ENCODE assay signal across 9 mouse cellular contexts in the genomic region with DNA sequence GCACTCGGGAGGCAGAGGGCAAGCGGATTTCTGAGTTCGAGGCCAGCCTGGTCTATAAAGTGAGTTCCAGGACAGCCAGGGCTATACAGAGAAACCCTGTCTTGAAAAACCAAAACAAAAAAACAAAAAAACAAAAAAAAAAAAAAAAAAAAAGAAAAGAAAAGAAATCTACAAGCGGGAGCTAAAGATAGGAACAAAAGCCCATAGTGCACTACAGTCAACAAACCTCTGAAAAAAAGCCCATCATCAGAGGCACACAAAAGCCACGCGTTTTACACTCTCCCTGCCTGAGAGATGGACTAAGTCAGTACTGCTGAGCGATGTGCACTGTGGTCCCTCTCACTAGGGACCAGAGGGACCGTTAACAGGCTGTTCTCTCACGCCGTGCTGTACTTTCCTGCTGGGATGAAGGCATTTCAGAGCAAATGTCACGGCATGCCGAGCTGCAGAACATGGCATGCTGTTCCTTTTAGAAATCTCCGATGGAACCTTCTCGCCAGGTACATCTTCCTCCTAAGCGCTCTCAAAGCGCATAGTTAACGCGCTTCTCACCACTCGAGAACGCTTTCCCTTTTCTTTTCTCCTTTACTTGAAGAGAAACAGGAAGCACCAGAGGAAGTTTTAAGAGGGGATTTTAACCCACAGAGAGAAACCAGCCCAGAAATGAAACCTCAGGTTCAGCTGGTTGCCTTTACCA. TPM values are rescaled to one million over a fixed set of nuclear protein-coding genes. Genes with fewer than 3 reads are reported as not detected.
A peak's percentile ranks its signal among the peaks of the same experiment; 100 is the strongest.
DNase-seq lines count a peak whose midpoint lies in the region; ATAC-seq and TF ChIP-seq lines count a peak whose summit lies in the region.
"Had no signal": no experiment of that assay in that cellular context is flagged by ENCODE, and none has a peak within 500 bp of the region (broad histone marks: within the 10 kb centered on the region; RNA-seq: fewer than 3 reads in every experiment).

No protein-coding gene starts in this region.

- no peak for DNase-seq in heart, postnatal 4 days
- DNase-seq in MEL (ENCODE audit: low read depth, low spot score): peak; percentile 36
- DNase-seq in forebrain, embryonic 14.5 days (ENCODE audit: low spot score): no peak
- no peak for DNase-seq in urinary bladder, postnatal 25 days (ENCODE audit: low spot score)
- DNase-seq in spleen, adult 12 weeks (ENCODE audit: low spot score): no peak
- no peak for DNase-seq in MN1 (ENCODE audit: low spot score)

- TF ChIP-seq CTCF in MEL (IDR thresholded peaks at IDR 0.05 in 2 of 3, conservative IDR thresholded peaks at IDR 0.05 in 1 of 3; ENCODE audit: control insufficient read depth in 1 of 3, insufficient read depth in 1 of 3, low read depth in 2 of 3, low read length in 3 of 3, poor library complexity in 1 of 3, severe bottlenecking in 1 of 3): no peak

- peak overlapping the region; percentile 38 for H3K4me3 ChIP-seq in heart, embryonic 11.5 days (ENCODE audit: low read depth, low read length)
- peak overlapping the region; percentile 21 to 33 for H3K4me3 ChIP-seq in MEL (ENCODE audit: control insufficient read depth in 1 of 2, insufficient read depth in 1 of 2, low read depth in 2 of 2, low read length in 2 of 2)
- H3K4me3 ChIP-seq in forebrain, embryonic 14.5 days (ENCODE audit: low read depth, low read length): no peak overlapping the region
- peak overlapping the region; percentile 37 for H3K4me3 ChIP-seq in liver, embryonic 12.5 days

- peak overlapping the region; percentile 10; the same call in 1 of the 2 replicates for H3K9ac ChIP-seq in heart, embryonic 11.5 days (ENCODE audit: low read depth, low read length)
- no peak overlapping the region for H3K9ac ChIP-seq in MEL (ENCODE audit: control insufficient read depth, low read depth, low read length, poor library complexity, severe bottlenecking)
- peak overlapping the region; percentile 29; the same call in 1 of the 2 replicates for H3K9ac ChIP-seq in forebrain, embryonic 14.5 days (ENCODE audit: low read length)
- no peak overlapping the region for H3K9ac ChIP-seq in liver, embryonic 12.5 days

- H3K79me2 ChIP-seq in MEL (ENCODE audit: control insufficient read depth, insufficient read depth, low read length, poor library complexity): no peaks in the 10 kb centered on the region; the same call in 1 of the 2 replicates

- WGBS in heart, embryonic 11.5 days (ENCODE audit: insufficient replicate concordance): 11% methylated on average over 20 of the region's 20 CpGs
- WGBS in forebrain, embryonic 14.5 days: 22% methylated on average over 20 of the region's 20 CpGs
- 16% methylated on average over 20 of the region's 20 CpGs for WGBS in liver, embryonic 12.5 days (ENCODE audit: insufficient replicate concordance)

- H3K27me3 ChIP-seq in heart, embryonic 11.5 days (ENCODE audit: control insufficient read depth, insufficient read depth, low read length): peaks cover 11% of the 10 kb centered on the region
- H3K27me3 ChIP-seq in MEL (ENCODE audit: control insufficient read depth in 1 of 2, insufficient read depth in 2 of 2, low read length in 2 of 2): no peaks in the 10 kb centered on the region; a peak in 2 of 4 replicates
- no peaks in the 10 kb centered on the region; the same call in 1 of the 2 replicates for H3K27me3 ChIP-seq in forebrain, embryonic 14.5 days (replicated peaks; ENCODE audit: control insufficient read depth, insufficient read depth, low read length)
- peaks cover 16% of the 10 kb centered on the region; the same call in 1 of the 2 replicates for H3K27me3 ChIP-seq in liver, embryonic 12.5 days (replicated peaks)

- no peak for ATAC-seq in heart, embryonic 11.5 days (replicated peaks; ENCODE audit: insufficient number of reproducible peaks, low FRiP score, low TSS enrichment)
- no peak for ATAC-seq in forebrain, embryonic 14.5 days
- ATAC-seq in liver, embryonic 12.5 days: no peak

- peak overlapping the region; percentile 76 for H3K4me2 ChIP-seq in heart, embryonic 11.5 days
- peak overlapping the region; percentile 33 for H3K4me2 ChIP-seq in forebrain, embryonic 14.5 days (ENCODE audit: low read length)
- H3K4me2 ChIP-seq in liver, embryonic 12.5 days: peak overlapping the region; percentile 66

- no peak for TF ChIP-seq POLR2A in MEL (IDR thresholded peaks at IDR 0.05; ENCODE audit: control insufficient read depth in 1 of 2, insufficient read depth in 1 of 2, low read depth in 1 of 2, low read length in 2 of 2, poor library complexity in 1 of 2)

- no peak for TF ChIP-seq EP300 in MEL (IDR thresholded peaks at IDR 0.05; ENCODE audit: low read depth in 1 of 2, low read length in 2 of 2)

- no peaks in the 10 kb centered on the region for H3K36me3 ChIP-seq in heart, embryonic 11.5 days (ENCODE audit: control insufficient read depth, insufficient read depth, low read length)
- H3K36me3 ChIP-seq in MEL (ENCODE audit: control insufficient read depth in 1 of 2, insufficient read depth in 2 of 2, low read length in 2 of 2): peaks cover 0 to 18% of the 10 kb centered on the region in 2 experiments; a peak in 2 of 4 replicates
- no peaks in the 10 kb centered on the region for H3K36me3 ChIP-seq in forebrain, embryonic 14.5 days (ENCODE audit: control insufficient read depth, insufficient read depth, low read length)
- no peaks in the 10 kb centered on the region for H3K36me3 ChIP-seq in liver, embryonic 12.5 days
- H3K36me3 ChIP-seq: G1E had no signal

- H3K4me1 ChIP-seq in heart, embryonic 11.5 days (ENCODE audit: control insufficient read depth, insufficient read depth, low read length): no peaks in the 10 kb centered on the region; the same call in 1 of the 2 replicates
- peaks cover 5 to 18% of the 10 kb centered on the region in 2 experiments; a peak in 3 of 4 replicates for H3K4me1 ChIP-seq in MEL (ENCODE audit: control insufficient read depth in 1 of 2, insufficient read depth in 2 of 2, low read length in 2 of 2)
- H3K4me1 ChIP-seq in forebrain, embryonic 14.5 days (ENCODE audit: control insufficient read depth, insufficient read depth, low read length): no peaks in the 10 kb centered on the region; the same call in 1 of the 2 replicates
- H3K4me1 ChIP-seq in liver, embryonic 12.5 days: peaks cover 44% of the 10 kb centered on the region

- TF ChIP-seq RAD21 in MEL (IDR thresholded peaks at IDR 0.05; ENCODE audit: low read depth, low read length): no peak

- H3K9me3 ChIP-seq in heart, embryonic 11.5 days (replicated peaks; ENCODE audit: control insufficient read depth, low read length): no peaks in the 10 kb centered on the region
- H3K9me3 ChIP-seq in MEL (replicated peaks; ENCODE audit: insufficient read depth, low read length): no peaks in the 10 kb centered on the region
- no peaks in the 10 kb centered on the region for H3K9me3 ChIP-seq in forebrain, embryonic 14.5 days (replicated peaks; ENCODE audit: control insufficient read depth, low read length)
- no peaks in the 10 kb centered on the region for H3K9me3 ChIP-seq in liver, embryonic 12.5 days (replicated peaks)
- H3K9me3 ChIP-seq: G1E had no signal

- H3K27ac ChIP-seq in heart, embryonic 11.5 days (ENCODE audit: low read depth, low read length): no peak overlapping the region
- H3K27ac ChIP-seq in MEL (ENCODE audit: control insufficient read depth, low read depth, low read length): no peak overlapping the region
- no peak overlapping the region for H3K27ac ChIP-seq in forebrain, embryonic 14.5 days (ENCODE audit: low read depth, low read length)
- no peak overlapping the region for H3K27ac ChIP-seq in liver, embryonic 12.5 days

TF ChIP-seq in MEL, 35 proteins besides CTCF, POLR2A, EP300 and RAD21:
- TF ChIP-seq ZNF384 (IDR thresholded peaks at IDR 0.05; ENCODE audit: low read depth, low read length) (peak; percentile 53; the same call in 1 of the 2 replicates), HCFC1 (IDR thresholded peaks at IDR 0.05; ENCODE audit: low read depth, low read length) (no peak), JUND (IDR thresholded peaks at IDR 0.05; ENCODE audit: low read depth, low read length) (0 out of 2 replicates have a peak, but pooled peaks have one; percentile 17)

RNA-seq across cellular contexts. Expression of gene Lcor, which starts 40.4 kb away (rescaled TPM):
- 13.1 and 16.3 TPM in 2 replicates for polyA plus RNA-seq in heart, embryonic 11.5 days (2014; fragmentation: Nextera tagmentation; extraction: Ambion mirVana)
- 10 to 100 TPM; 13.9 to 16.7 TPM for total RNA-seq in heart, postnatal 4 days (2021)
- total RNA-seq in MEL (2012; rRNA removed): 8.7 and 9.1 TPM in 2 replicates
- polyA plus RNA-seq in MEL (2012; ENCODE audit: insufficient read depth in 1 of 2, insufficient read length in 2 of 2, low read depth in 1 of 2, low replicate concordance in 2 of 2, missing spikeins in 1 of 2): 1 to 10 TPM in 1 of 2 experiments, not detected in 1; 8.1 TPM
- polyA plus RNA-seq in forebrain, embryonic 14.5 days (2014; fragmentation: Nextera tagmentation; extraction: Ambion mirVana): 16.8 and 20.1 TPM in 2 replicates
- polyA plus RNA-seq in liver, embryonic 12.5 days (2016; fragmentation: Nextera tagmentation; extraction: Ambion mirVana): 7.9 and 9.3 TPM in 2 replicates

RNA-seq across cellular contexts. Expression of gene Pik3ap1, which starts 57.2 kb away (rescaled TPM):
- polyA plus RNA-seq in heart, embryonic 11.5 days (2014; fragmentation: Nextera tagmentation; extraction: Ambion mirVana): 1.3 TPM in 2 replicates
- 1 to 10 TPM in 1 of 2 experiments, under 1 TPM in 1; 0.95 to 1.2 TPM for total RNA-seq in heart, postnatal 4 days (2021)
- total RNA-seq in MEL (2012; rRNA removed): 0.12 and 0.13 TPM in 2 replicates
- polyA plus RNA-seq in MEL (2012; ENCODE audit: insufficient read depth in 1 of 2, insufficient read length in 2 of 2, low read depth in 1 of 2, low replicate concordance in 2 of 2, missing spikeins in 1 of 2): under 1 TPM in 1 of 2 experiments, not detected in 1; 0.40 TPM
- 1.7 and 1.8 TPM in 2 replicates for polyA plus RNA-seq in forebrain, embryonic 14.5 days (2014; fragmentation: Nextera tagmentation; extraction: Ambion mirVana)
- 5.5 and 6.0 TPM in 2 replicates for polyA plus RNA-seq in liver, embryonic 12.5 days (2016; fragmentation: Nextera tagmentation; extraction: Ambion mirVana)

Comparison
In these comparisons a context has a peak if more than half of its experiments do, and no peak if none do; other contexts are left out.
1. H3K9ac ChIP-seq: peak in heart, embryonic 11.5 days (single experiment) and forebrain, embryonic 14.5 days (single experiment); none in MEL (single experiment) and liver, embryonic 12.5 days (single experiment).
2. Peak in every context shown above with its lines, with median percentiles within 50 percentile points of each other: H3K4me2 ChIP-seq.